Mouse (Mus musculus): Measurements from ENCODE around the gene Thrap3.
A peak's percentile ranks its signal among the peaks of the same experiment; 100 is the strongest.

The Thrap3 gene

GRCm38 (mm10) chr4:126202303-126203181, at the start of gene Thrap3:
Gene Thrap3 (minus strand): TSS chr4:126202760.
- peak; percentile 99 for DNase-seq (ENCODE audit: low read depth, low spot score)

GRCm38 (mm10) chr4:126251655-126252254, 49.2 kb upstream of the Thrap3 start:
- peak; percentile 27 for DNase-seq (ENCODE audit: low read depth, low spot score)

GRCm38 (mm10) chr4:126250659-126251058, 48.1 kb upstream of the Thrap3 start:
- DNase-seq (ENCODE audit: low read depth, low spot score): no peak

GRCm38 (mm10) chr4:126248261-126248868, 45.8 kb upstream of the Thrap3 start:
- no peak for DNase-seq (ENCODE audit: low read depth, low spot score)

- DNase-seq (ENCODE audit: low read depth, low spot score): no peak
Measured at GRCm38 (mm10) chr4:126246202-126246889, 43.8 kb upstream of the Thrap3 start.

GRCm38 (mm10) chr4:126242510-126242909, 40.0 kb upstream of the Thrap3 start:
- DNase-seq (ENCODE audit: low read depth, low spot score): no peak

GRCm38 (mm10) chr4:126241956-126242355, 39.4 kb upstream of the Thrap3 start:
- DNase-seq (ENCODE audit: low read depth, low spot score): no peak

GRCm38 (mm10) chr4:126239862-126240475, 37.4 kb upstream of the Thrap3 start:
- no peak for DNase-seq (ENCODE audit: low read depth, low spot score)

- peak; percentile 31 for DNase-seq (ENCODE audit: low read depth, low spot score)
Measured at GRCm38 (mm10) chr4:126237721-126238242, 35.2 kb upstream of the Thrap3 start.

GRCm38 (mm10) chr4:126236467-126237280, 34.1 kb upstream of the Thrap3 start:
- no peak for DNase-seq (ENCODE audit: low read depth, low spot score)

- peak; percentile 17 for DNase-seq (ENCODE audit: low read depth, low spot score)
Measured at GRCm38 (mm10) chr4:126235191-126235590, 32.6 kb upstream of the Thrap3 start.

- DNase-seq (ENCODE audit: low read depth, low spot score): no peak
Measured at GRCm38 (mm10) chr4:126234496-126235175, 32.1 kb upstream of the Thrap3 start.

GRCm38 (mm10) chr4:126233676-126234308, 31.2 kb upstream of the Thrap3 start:
- DNase-seq (ENCODE audit: low read depth, low spot score): no peak

GRCm38 (mm10) chr4:126229900-126230299, 27.3 kb upstream of the Thrap3 start:
- DNase-seq (ENCODE audit: low read depth, low spot score): no peak

- DNase-seq (ENCODE audit: low read depth, low spot score): no peak
Measured at GRCm38 (mm10) chr4:126228144-126228543, 25.6 kb upstream of the Thrap3 start.

GRCm38 (mm10) chr4:126227077-126227761, 24.7 kb upstream of the Thrap3 start:
- DNase-seq (ENCODE audit: low read depth, low spot score): peak; percentile 90

GRCm38 (mm10) chr4:126226640-126227039, 24.1 kb upstream of the Thrap3 start:
- no peak for DNase-seq (ENCODE audit: low read depth, low spot score)

- no peak for DNase-seq (ENCODE audit: low read depth, low spot score)
Measured at GRCm38 (mm10) chr4:126222631-126223030, 20.1 kb upstream of the Thrap3 start.

- DNase-seq (ENCODE audit: low read depth, low spot score): no peak
Measured at GRCm38 (mm10) chr4:126220045-126220444, 17.5 kb upstream of the Thrap3 start.
